Mouse (Mus musculus) telencephalon, adult 2 months (tissue): ENCODE measurements at regions not wholly inside any gene's neighbourhood (a gene's known extent, or its start where the extent isn't known, plus 50 kb on each side); places are given as distances from the start of the nearest gene placed in this dataset.

Experiments
- DNase-seq: peaks from one replicate; pipeline ENCODE4 v3.0.0-alpha.2; 2011; ENCODE audit warnings: low read depth, low spot score

DNA sequence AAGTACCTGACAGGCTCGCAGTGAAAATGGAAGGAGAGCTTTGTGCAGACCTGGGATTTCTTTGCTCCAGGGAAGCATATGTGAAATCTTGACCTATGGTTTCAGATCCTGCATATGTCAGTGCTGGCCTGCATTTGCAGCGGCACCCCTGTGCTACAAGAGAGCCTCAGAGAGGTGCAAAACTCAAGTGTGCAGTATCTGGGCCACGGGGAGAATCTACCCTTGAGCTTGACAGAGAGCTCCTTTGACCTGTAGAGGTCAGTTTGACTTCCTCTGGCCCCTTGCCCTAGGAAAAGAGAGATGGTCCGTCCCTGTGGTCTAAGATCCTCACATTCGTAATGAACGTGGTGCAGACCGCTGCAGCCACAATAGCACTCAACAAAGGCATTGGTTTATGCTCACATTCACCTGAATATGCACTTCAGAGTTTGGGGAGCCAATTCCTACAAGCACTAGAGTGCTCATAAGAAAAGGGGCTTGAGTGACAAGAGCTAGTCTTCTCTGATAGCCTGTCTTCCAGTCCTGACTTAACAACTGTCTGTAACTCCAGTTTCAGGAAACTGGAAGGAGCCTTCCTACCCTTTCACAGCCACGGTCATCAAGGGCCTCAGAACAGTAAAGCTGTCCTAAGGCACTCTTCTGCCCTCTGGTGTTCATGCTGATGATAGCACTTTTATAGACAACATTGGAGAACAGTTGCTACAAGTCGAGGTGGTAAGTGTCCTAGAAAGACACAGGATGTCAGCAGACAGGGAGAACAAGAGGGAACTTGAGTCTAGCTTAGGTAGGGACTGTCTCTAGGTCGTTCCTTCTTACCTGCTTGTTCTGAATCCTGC, 200.0 kb upstream of the Apob start:
- DNase-seq, result peak; percentile 73

DNA sequence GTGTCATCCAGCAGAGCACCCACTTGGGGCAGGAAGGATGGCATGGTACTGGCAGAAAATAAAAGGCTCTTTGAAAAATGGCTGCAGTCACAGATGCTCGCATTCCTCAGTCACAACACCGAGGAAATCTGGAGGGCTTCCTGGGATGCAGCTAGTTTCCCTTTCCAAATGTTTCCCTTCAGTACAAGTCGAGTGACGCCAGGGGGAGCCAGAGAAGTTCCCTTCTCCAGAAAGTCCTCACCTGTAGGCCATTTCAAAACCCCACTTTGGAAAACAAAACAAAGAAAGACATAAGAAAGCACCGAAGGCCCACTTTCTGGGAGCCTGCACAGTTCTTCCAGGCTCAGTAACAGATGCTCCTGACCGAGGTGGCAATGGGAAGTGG, 199.4 kb upstream of the Apob start:
- DNase-seq, result no peak

DNA sequence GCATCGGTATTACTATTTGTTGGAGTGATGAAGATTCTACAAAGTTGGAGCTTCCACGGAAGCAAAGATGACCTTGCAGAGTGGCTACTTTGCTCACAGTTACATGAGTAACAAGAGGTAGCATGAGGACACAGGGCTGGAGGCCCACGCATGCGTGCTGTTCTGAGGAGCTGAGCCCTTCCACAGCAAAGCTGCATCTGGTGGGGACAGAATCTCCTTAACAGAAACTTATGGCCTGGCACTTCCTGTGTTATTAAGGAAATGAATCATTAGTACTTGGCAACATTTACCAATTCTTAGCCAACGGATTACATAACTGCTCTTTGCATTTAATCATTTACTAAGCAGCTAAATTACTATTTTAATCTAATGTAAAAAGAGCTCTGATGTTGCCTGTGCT, 160.8 kb upstream of the Apob start:
- DNase-seq, result peak; percentile 59

DNA sequence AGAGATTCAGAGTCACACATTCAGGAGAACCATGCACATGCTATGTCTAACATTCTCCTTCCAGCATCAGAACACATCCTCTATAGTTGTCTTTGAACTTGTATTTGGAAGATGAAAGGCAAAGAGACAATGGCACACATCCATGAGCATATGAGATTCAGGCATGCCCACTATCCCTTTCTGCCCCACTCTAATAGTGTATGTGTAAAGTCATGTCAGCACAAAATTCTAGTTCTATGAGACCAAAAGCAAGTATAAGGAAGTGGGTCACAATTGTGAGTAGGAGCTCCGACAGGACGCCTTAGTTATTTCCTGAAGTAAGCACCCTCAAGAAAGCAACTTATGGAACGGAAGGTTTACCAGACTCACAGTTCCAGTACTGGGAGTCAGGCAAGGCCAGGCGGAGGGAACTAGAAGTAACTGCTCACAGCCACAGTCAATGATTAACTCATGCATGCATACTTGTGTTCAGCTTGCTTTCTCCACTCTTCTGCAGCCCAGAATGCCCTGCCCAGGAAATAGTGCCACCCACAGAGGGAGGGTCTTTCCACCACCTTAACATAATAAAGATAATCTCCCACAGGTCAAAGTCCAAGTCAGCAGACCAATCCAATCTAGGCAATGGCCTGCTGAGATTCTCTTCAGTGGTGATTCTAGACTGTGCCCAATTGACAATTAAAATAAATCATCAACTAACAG, 157.3 kb upstream of the Apob start:
- DNase-seq, result no peak

DNA sequence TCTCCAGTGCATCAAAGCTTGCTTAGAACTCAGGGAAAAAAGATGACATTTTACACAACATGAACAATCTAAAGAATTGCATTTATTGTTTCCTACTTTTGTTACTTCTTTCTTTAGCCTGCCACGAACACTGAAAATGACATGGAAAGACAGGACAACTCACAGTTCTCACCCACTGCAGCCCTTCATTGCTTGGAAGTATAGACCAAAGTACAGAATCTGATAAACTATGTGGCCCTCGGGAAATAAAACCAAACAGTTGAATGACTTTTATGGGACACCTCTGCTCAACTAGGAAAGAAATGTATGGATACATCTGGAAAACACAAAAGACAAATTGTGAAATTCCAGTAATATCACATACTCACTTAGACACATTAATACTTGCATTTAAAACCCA, 156.7 kb upstream of the Apob start:
- DNase-seq, result no peak

DNA sequence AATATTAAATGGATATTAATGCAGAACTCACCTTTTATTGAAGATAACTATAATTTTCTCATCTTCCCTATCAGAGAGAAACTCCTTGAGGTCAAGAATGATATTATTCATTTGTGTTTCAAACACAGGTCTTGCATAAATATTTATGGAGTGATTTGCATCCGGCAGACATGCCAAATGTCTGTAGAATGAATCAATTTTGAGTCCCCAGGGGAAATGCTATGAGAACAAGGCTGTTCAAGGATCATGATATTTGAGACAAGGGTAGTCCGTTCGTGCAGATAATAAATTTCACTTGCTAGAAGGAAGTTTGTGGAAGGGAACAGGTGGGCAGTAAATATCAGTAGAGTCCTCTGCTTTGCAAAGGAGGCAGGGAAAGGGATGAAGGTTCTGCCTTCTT, 141.7 kb upstream of the Apob start:
- DNase-seq, result no peak

DNA sequence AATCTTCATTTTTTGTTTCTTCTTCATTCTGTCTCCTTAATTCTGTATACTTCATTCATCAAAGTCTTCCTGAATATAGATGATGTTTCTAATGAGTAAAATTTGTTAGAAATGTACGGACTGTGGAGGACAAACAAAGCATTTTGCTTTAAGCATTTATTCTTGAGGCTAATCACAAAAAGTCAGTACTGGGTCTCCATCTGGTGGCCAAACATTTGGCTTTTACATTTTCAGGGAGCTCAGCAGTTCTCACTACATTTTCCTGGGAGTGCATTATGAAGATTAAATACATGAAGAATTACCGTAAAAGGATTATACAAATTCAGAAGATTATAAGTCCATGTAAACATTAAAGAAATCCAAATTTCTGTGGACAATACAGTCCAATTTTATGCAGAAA, 123.6 kb upstream of the Apob start:
- DNase-seq, result peak; percentile 32

DNA sequence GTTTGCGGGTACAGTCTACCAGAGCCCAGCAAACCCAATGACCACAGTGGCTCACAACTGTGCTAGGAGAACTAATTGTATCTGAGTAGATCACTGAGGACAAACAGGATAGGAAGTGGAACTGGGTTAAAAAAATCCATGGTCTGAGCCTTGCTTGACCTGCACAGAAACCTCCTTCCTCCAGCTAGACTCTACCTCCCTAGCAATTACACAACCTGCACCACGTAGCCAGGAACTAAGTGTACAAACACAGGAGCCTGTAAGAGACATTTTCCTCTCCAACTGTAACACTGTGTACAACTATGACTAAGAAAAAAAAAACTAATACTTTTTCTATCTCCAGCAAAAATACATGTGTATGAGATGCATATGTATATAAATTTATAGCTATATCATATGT, 121.8 kb upstream of the Apob start:
- no peak for DNase-seq

DNA sequence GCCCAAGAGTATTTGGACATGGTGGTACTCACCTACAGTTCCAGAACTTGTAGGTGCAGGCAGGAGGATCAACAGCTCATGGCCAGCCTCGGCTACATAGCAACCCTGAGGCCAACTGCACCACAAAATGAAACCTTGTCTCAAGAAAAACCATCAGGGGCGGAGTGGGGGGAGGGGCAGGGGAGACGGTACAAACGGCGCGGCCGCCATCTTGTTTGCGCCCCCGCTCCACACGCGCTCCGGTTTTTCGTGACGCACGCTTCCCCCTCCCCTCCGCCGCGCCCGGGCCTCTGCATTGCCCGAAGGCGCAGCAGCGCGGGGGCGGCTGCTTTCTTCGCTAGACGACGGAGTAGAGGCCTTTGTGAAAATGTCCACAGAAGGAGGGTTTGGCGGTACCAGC, 117.9 kb upstream of the Apob start:
- DNase-seq, result no peak

DNA sequence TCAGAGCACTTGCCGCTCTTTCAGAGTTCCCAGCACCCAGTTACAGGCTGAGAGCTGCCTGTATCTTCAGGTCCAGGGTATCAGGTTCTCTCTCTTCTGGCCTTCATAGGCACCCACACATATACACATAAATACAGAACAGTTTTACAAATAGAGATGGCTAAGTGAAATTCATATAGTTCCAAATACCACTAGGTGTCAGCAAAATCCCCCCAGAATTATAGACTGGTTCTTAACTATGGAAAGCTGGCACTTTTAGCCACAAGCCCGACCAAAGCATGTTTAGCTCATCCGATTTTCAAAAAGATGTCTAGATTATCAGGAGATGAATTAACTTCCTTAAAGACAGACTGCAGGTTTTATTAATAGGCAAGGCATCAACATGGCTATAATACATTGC, 107.4 kb upstream of the Apob start:
- peak; percentile 9 for DNase-seq

DNA sequence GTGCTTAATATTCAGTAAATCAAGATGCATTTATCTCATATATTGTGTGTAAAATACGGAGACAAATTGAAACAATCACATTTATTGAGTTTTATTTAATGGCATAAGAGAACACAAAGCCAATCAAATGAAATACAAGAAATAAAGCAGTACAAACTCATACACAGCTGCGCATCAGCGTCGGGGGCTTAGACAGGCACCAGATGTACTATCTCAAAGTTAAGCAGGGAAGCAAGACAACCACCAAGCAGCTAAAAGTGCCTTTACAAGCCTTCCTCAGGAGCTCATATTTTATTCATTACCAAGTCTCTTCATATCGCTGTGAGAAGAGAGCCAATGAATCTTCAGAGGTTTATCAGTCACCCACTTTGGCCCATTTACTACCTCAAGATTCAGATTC, 107.0 kb upstream of the Apob start:
- DNase-seq, result no peak

DNA sequence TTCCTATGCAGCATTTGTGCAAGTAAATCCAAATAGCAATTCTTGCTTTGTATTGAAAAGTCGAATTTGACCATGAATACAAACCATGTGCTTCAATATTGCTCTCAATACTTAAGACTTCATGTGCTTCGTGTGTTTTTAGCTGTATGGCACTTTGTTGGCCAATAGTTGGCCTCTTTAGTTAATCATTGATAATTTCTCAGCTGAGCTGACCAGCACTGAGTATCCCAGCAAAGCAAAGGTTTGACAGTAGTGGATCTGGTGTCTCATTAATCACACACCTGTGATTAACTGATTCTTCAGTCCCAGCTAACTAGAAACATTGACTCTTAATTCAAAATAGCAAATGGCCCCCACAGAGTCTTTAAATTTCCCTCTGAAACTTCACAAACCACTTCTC, 102.0 kb upstream of the Apob start:
- DNase-seq, result no peak

DNA sequence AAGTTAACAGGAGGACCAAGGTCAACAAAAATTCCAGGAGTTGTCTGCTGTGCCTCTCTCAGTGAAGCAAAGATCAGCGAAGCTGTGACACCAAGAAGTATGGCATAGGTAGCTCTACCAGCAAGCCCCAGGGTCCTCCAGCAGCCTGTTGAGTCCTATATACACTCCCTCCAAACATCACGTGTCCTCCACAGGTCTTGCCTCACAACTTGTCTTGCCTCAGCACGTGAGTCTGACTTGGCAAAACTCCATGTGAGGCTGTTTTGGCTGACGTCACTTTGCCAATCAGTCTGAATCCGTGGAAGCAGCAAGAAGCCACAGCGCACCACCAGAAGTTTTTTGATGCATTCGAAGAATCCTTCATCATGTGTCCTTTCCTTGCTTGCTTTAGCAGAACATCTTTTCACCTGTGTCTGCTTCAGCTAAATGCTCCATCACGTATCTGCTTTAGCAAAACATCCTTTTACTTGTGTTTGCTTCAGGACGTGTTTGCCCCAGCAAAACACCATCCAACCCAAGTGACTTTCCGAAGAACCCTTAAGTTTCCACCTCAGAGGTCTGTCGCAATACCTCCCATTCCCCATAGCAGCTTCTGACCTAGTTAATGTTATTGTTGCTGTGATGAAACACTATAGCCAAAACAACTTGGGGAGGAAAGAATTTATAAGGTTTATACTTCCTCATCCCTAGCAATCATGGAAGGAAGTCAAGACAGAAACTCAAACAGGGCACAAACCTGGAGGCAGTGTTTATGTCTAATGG, 101.0 kb upstream of the Apob start:
- no peak for DNase-seq

DNA sequence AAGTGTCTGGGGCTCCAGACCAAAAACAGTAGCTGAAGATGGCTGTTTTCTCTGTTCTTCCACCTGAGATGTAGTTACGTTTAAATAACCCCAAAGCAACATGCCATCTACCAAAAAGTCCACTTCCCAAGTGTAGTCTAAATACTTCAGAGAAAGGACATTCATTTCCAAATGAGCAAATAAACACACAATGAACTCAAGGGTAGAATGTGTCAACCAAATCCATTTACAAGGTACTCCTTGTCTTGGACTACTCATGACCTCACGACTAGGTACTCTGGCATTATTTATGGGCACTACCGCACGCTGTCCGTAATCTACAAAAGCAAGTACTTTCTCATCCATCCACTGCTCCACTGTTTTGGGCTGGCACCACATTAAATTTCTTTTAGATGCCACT, 98.7 kb upstream of the Apob start:
- DNase-seq, result no peak

DNA sequence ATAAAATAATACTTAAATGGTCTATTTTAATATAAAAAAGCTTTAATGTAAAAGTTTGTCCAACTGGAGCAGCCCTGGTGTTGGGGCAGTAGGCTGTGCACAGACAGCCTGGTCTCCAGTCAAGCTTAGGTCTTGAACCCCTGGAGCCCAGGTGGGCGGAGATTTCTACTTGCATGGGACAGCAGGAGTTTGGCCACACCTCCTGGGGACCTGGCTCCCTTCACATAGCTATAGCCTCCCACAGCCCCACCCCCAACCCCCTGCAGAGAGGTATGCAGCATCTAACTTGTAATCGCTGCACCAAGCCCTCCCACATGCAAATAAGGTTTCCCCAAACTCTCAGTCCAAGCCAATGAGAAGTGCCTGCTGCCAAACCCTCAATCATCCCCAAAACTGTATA, 81.3 kb upstream of the Apob start:
- no peak for DNase-seq

DNA sequence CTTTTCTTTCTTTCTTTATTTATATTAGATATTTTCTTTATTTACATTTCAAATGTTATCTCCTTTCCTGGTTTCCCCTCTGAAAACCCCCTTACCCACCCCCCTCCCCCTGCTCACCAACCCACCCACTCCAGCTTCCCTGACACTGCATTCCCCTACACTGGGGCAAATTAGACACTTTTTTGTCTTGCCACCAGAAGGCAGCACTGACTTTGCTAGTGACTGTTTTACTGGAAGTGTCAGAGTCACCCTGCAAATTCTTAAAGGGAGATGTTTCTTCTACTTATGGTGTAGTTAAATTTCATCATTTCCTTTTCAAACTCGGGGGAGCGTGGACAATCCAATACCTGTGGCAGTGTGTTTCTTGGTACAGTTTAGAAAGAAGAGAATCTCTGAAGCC, 72.1 kb upstream of the Apob start:
- no peak for DNase-seq

DNA sequence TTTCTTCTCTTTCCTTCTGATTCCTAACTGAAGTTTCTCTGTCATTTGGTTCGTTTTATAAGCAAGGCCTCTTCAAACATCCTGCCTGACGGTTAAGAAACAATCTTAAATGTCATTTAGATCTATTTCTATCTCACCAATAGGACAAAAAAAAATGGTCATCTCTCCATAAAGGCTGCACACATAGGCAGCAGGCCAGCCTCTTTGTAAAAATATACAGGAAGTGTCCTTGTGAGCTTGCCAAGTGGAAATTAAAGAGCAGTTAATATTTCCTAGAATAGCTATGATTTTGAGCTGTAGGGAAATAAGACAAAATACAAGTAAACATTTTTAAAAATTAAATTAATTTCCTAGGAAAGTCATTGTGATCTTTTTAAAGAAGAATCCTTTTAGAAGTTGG, 70.6 kb upstream of the Apob start:
- DNase-seq, result no peak

DNA sequence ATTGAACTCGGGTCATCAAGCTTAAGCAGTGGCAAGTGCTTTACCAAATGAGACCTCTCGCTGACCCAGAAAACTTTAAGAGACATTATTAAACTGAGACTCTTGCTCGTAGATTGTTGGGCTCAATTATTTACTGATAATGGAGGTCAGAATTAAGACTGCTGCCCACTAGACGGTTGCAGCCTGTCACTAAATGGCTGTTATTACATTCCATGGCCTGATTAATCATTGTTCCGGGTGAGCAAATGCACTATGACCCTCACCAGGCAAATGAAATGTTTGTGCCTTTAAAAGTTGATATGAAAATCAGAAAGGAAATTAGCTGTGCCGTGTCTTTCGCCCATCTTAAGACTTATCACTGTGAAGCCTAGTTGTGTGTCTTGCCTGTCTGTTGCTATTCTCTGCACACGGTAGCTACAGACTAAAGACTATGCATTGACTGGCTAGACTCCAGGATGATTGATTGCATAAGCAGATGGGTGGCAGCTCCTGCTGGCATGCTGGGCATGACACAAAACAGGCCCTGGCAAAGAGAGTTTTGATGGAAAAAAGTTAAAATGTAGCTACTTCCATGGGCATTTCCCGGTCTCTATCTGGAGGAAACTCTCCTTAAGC, 67.6 kb upstream of the Apob start:
- no peak for DNase-seq

DNA sequence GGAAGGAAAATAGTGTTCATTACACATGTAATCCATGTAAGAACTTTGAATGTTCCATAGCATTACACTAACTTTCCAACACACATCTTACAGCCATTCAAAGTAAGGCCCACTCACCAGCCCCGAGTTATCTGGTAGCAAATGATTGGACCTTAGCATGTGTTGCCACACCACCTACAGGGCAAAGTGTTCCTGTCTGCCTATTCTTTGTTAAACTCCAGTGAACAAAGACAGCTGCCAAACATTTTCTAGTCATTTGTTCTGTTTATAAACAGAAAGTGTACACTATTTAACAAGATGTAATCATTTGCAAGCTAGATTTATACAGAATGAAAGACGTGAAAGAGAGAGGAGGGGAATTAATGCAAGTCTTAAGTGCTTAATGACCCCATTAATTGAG, 66.9 kb upstream of the Apob start:
- no peak for DNase-seq

DNA sequence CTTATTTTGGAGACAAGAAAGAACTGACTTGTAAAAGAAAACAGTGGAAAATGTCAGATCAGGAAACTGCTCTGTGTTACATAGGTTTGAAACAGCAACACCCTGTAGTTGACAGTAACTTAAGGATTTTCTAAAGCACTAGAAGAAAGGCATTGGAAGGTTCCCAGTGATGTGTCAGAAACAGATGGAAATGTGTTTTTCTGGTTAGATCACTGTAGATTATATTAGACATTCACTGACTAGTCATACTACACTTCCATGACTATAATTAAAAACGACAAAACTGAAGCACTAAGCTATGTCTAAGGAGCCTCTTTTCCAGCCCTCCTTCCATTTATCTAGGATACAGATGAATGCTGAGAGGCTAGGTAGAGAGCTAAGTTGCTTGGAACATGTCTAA, 59.1 kb upstream of the Apob start:
- DNase-seq, result peak; percentile 24

DNA sequence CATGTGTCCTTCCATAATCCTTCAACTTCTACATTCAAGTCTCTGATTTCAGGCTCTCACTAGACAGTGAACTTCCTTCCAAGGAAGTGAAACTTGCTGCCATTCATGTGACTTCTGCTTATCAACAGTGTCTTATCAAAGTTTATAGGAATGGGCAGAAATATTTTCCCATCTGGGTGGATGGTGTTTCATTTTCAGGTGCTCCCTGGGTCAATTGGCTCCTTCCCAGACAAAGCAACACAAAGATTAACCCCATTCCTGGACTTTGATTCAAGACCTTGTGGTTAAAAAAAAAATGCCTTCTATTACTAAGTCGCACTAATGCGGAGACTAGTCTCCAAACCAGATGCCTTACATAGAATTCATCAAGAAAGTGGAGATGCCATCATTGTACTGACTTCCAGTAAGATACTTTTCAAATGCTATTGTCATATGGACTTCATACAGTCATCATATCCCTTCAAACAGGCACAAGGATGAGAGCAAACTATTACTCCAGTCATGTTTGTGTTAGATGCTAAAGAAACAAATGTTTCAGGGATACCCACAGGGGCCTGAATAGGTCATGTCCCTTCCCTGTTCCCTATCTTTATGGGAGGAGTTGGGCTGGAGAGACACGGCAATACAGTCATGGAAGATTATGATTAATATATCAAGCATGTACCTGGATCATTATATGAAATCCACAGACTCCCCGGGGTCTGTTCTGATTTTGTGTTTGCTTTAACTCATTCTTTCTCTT, 58.3 kb upstream of the Apob start:
- DNase-seq, result no peak
